Mouse (Mus musculus): Measurements from ENCODE around the gene Nme4.

GRCm38 (mm10) chr17:26098461-26098860, 3.1 kb upstream of the Nme4 start:
- TF ChIP-seq CTCF (IDR thresholded peaks at IDR 0.05; ENCODE audit: low read depth, low read length) (no peak), GATA1 (IDR thresholded peaks at IDR 0.05; ENCODE audit: borderline replicate concordance, low read length) (no peak)
